Mouse (Mus musculus) stomach, postnatal 0 days (tissue): ENCODE data around the gene Egfem1.

Experiments used
- CTCF ChIP-seq: IDR thresholded peaks from 2 replicates; pipeline ENCODE4 v1.5.1; 2016; ENCODE audit warnings: antibody characterized with exemption, low read depth, mild to moderate bottlenecking, moderate library complexity
- EP300 ChIP-seq: optimal IDR thresholded peaks from 2 replicates; pipeline ENCODE3; 2016; ENCODE audit warnings: antibody characterized with exemption

- TF ChIP-seq CTCF, result no peak
- no peak for TF ChIP-seq EP300
Observed at GRCm38 (mm10) chr3:29448829-29449406, 367.1 kb downstream of the Egfem1 start.
